Mouse (Mus musculus) E14TG2a.4 (cell line): ENCODE measurements around the gene Polr3h.

Experiments used
- CTCF ChIP-seq: conservative IDR thresholded peaks from 2 replicates; pipeline ENCODE4 v1.5.1; 2014; ENCODE audit warnings: low read length
- NANOG ChIP-seq: IDR thresholded peaks from 2 replicates; pipeline ENCODE4 v1.6.1; 2014; ENCODE audit warnings: borderline replicate concordance, low read length, mixed read lengths
- POU5F1 ChIP-seq: IDR thresholded peaks from 2 replicates; pipeline ENCODE4 v1.6.1; 2014; ENCODE audit warnings: low read length, borderline replicate concordance

DNA sequence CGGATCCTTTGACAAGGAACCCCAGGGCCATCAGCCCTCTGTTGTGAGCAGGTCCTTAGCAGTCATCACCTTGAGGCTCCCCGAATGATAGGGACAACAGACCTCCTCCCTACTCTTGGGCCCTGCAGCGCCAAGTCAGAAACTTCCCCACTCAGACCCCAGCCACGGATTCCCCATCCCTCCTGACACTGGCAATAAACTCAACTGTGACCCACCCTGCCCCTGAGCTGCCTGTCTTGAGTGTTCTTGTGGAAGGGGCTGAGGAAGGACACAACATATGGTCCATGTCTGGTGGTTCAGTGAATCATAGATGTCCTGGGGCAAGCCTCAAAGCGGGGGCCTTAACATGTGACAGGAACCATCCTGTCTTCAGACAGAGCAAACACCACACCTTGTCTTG, 24.7 kb upstream of the Polr3h start:
- TF ChIP-seq CTCF (no peak), NANOG (no peak), POU5F1 (no peak)
